Mouse (Mus musculus) midbrain, postnatal 0 days (tissue): ENCODE measurements at regions not wholly inside any gene's neighbourhood (a gene's known extent, or its start where the extent isn't known, plus 50 kb on each side); places are given as distances from the start of the nearest gene placed in this dataset.

Source experiments
- ATAC-seq: fragments of 200-750 bp; cut with Nextera tagmentation; 2 replicates; pipeline ENCODE4 v1.8.0; 2017; ENCODE audit warnings: moderate number of reproducible peaks, mild to moderate bottlenecking, moderate TSS enrichment, moderate library complexity; ENCODE audit not compliant: low FRiP score
- DNase-seq: peaks from one replicate; pipeline ENCODE4 v3.0.0-alpha.2; 2015; ENCODE audit warnings: low spot score
- H3K27ac ChIP-seq: fragments of 300-500 bp; sonication (generic); 2 replicates; pipeline ENCODE4 v1.5.1; 2014; ENCODE audit warnings: low read depth, mild to moderate bottlenecking, low read length, mixed read lengths
- H3K27me3 ChIP-seq: fragments of 300-500 bp; sonication (generic); 2 replicates; pipeline ENCODE4 v1.6.1; 2014; ENCODE audit warnings: low read length, control low read depth, mixed read lengths; ENCODE audit not compliant: insufficient read depth
- H3K36me3 ChIP-seq: fragments of 300-500 bp; sonication (generic); 2 replicates; pipeline ENCODE4 v1.6.1; 2014; ENCODE audit warnings: low read length, control low read depth, mixed read lengths; ENCODE audit not compliant: insufficient read depth
- H3K4me1 ChIP-seq: fragments of 300-500 bp; sonication (generic); 2 replicates; pipeline ENCODE4 v1.6.1; 2014; ENCODE audit warnings: mild to moderate bottlenecking, control low read depth, antibody characterized with exemption, low read length, mixed read lengths; ENCODE audit not compliant: insufficient read depth
- H3K4me2 ChIP-seq: fragments of 300-500 bp; sonication (generic); 2 replicates; pipeline ENCODE4 v1.6.1; 2014; ENCODE audit warnings: low read depth, mild to moderate bottlenecking, low read length, mixed read lengths; ENCODE audit not compliant: poor library complexity, severe bottlenecking
- H3K4me3 ChIP-seq: fragments of 300-500 bp; sonication (generic); 2 replicates; pipeline ENCODE4 v1.5.1; 2014; ENCODE audit warnings: low read depth, mild to moderate bottlenecking, low read length, moderate library complexity
- H3K9ac ChIP-seq: fragments of 300-500 bp; sonication (generic); replicated peaks from 2 replicates; pipeline ENCODE4 v1.6.1; 2014; ENCODE audit warnings: mild to moderate bottlenecking, low read length, moderate library complexity, mixed read lengths; ENCODE audit not compliant: poor library complexity, severe bottlenecking
- H3K9me3 ChIP-seq: fragments of 300-500 bp; sonication (generic); 2 replicates; pipeline ENCODE4 v1.6.1; 2016; ENCODE audit warnings: low read length, control low read depth
- CTCF ChIP-seq: IDR thresholded peaks from 2 replicates; pipeline ENCODE4 v1.5.1; 2016; ENCODE audit warnings: antibody characterized with exemption, mild to moderate bottlenecking
- WGBS: fragments of 180-500 bp; shearing (Covaris S2); extraction: QIAGEN DNeasy Blood & Tissue Kit; methylation state at CpG from one replicate; pipeline ENCODE4 v1.1.7; 2014; 5-methylcytosine and 5-hydroxymethylcytosine counted together

DNA sequence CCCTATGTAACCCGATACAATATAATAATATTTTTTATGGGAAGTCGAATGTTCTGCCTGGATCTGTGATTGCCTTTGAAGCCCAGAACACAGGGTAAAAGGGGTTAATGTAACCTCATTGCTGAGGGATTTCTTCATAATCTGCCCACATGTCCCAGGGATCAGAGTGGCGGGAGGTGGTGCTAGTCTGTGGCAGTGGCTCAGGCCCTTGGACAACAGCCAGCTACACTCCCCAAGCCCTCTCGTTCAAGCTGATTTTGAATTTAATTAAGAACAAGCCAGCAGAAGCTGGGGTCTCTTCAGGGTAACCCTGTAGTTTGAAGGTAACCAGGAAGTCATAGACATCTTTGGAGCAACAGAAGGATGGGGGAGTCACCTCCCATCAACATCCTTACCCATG, 171.5 kb downstream of the Sox9 start:
- H3K9ac ChIP-seq: no peak overlapping the region
- no peaks in the 10 kb centered on the region for H3K4me1 ChIP-seq
- no peak overlapping the region for H3K4me2 ChIP-seq
- DNase-seq (peak; percentile 42), ATAC-seq (no peak)
- WGBS: 45% methylated on average over 4 of the region's 4 CpGs
- H3K9me3 ChIP-seq: no peaks in the 10 kb centered on the region
- H3K27ac ChIP-seq: no peak overlapping the region
- no peaks in the 10 kb centered on the region for H3K36me3 ChIP-seq
- H3K4me3 ChIP-seq: no peak overlapping the region
- no peak for TF ChIP-seq CTCF
- H3K27me3 ChIP-seq: no peaks in the 10 kb centered on the region

DNA sequence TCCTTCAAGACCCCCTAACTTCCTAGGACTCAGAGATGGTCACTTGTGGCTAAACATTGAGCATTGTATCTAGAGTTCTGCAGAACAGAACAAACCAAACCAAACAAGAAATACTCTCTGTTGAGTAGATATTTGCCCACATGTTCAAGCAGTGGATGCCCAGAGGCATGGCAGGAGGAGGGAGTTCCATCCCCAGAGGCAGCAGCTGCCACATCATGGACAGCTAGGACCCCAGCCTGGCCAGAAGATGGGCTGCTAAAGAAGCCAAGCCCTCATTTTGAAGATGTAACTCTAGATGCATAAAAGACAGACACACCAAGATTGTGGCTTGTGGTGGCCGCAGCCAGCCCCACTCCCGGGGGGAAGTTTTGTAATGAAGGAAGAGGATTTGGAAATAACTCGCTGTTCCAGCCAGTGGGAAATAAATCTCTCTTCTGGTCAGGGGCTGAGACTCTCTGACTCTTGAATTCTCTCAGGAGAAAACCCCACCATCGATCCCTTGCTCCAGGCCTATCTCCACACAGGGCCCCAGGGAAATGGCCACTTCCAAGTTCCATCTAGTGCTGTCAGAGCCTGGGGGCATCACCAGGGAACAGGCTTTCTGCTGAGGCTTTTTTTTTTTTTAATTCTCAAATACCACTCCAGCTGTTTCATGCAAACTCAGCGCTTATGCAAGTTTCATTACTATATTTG, 174.9 kb downstream of the Sox9 start:
- WGBS: 47% methylated on average over 5 of the region's 5 CpGs
- DNase-seq: no peak

DNA sequence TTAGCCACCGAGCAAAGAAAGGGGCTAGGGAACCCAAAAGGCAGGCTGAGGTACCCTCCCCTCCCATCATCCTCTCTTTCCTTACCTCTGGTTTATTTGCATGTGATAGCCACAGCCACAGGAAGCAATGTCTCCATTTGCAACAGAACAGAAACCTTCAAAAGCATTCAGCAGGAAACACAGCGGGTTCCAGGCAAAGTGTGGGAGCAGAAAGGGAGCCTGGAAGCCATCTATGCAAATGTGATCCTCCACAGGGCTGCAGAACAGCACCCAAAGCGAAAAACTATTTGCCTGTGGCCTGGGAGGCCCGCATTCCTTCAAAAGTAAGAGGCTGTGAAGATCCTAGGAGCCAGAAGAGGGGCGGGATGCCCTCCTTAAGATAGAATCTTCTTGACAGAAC, 177.6 kb downstream of the Sox9 start:
- no peak overlapping the region for H3K4me2 ChIP-seq
- no peak for TF ChIP-seq CTCF
- H3K4me1 ChIP-seq: no peaks in the 10 kb centered on the region
- no peak overlapping the region for H3K4me3 ChIP-seq
- H3K9me3 ChIP-seq: no peaks in the 10 kb centered on the region
- DNase-seq: no peak
- no peaks in the 10 kb centered on the region for H3K36me3 ChIP-seq
- no peak for ATAC-seq
- no peak overlapping the region for H3K9ac ChIP-seq
- H3K27ac ChIP-seq: 0 out of 2 replicates have a peak overlapping the region, but pooled peaks have one; percentile 18
- WGBS: 9% methylated on average over 5 of the region's 5 CpGs
- no peaks in the 10 kb centered on the region for H3K27me3 ChIP-seq

More for the DNA sequence above, 174.9 kb downstream of the Sox9 start:
- Histone ChIP-seq H3K9me3 (no peaks in the 10 kb centered on the region), H3K27ac (no peak overlapping the region), H3K4me2 (no peak overlapping the region), H3K4me1 (no peaks in the 10 kb centered on the region), H3K27me3 (no peaks in the 10 kb centered on the region), H3K36me3 (no peaks in the 10 kb centered on the region), H3K9ac (no peak overlapping the region), H3K4me3 (no peak overlapping the region)
- ATAC-seq: no peak
- TF ChIP-seq CTCF: no peak

DNA sequence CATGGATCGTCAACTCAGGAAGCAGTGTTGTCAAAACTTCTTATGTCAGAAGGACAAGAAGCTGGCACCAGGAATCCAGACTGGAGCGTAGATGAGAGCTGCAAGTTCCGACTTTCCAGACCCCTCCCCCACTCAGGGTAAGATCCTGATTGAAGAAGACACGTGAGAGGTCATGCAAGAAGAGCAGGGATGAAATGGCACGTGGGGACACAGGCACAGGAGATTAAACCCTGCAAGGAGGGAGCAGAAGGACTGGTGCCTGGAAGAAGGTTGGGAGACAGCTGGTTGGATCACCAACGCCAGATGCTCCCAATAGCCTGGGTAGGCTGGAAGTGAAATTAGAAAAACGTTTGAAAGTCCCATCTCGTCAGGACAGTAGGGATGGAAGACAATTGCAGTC, 191.3 kb downstream of the Sox9 start:
- H3K9ac ChIP-seq: no peak overlapping the region
- DNase-seq (peak; percentile 63), ATAC-seq (no peak)
- no peak overlapping the region for H3K4me2 ChIP-seq
- H3K27ac ChIP-seq: no peak overlapping the region
- no peaks in the 10 kb centered on the region for H3K9me3 ChIP-seq
- no peaks in the 10 kb centered on the region for H3K36me3 ChIP-seq
- no peak overlapping the region for H3K4me3 ChIP-seq
- no peak for TF ChIP-seq CTCF
- H3K27me3 ChIP-seq: no peaks in the 10 kb centered on the region
- WGBS: 57% methylated on average over 8 of the region's 8 CpGs
- no peaks in the 10 kb centered on the region for H3K4me1 ChIP-seq

DNA sequence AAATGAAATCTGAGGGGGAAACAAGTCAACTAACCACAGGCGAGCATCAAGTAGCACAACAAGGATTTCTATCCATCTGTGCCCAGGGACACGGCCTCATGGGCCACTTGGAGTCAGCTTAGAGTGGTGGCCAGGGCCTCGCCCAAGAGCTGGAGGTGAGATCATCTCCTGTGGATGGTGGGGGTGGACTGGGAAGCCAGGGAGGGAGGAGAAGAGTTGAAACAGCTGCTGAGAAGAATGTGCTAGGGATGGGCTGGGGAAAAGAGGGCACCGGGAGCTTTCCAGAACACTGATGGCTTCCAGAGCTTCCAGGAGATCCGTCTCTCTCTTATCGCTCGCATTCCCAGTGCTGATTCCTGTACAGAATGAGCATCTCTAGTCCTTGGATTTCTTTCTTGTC, 192.9 kb downstream of the Sox9 start:
- no peak for DNase-seq
- no peak overlapping the region for H3K4me3 ChIP-seq
- H3K27me3 ChIP-seq: no peaks in the 10 kb centered on the region
- ATAC-seq: no peak
- H3K4me1 ChIP-seq: 0 out of 2 replicates have a peak, but pooled peaks cover 3% of the 10 kb centered on the region
- TF ChIP-seq CTCF: no peak
- no peak overlapping the region for H3K4me2 ChIP-seq
- 96% methylated on average over 7 of the region's 7 CpGs for WGBS
- H3K36me3 ChIP-seq: no peaks in the 10 kb centered on the region
- H3K27ac ChIP-seq: no peak overlapping the region
- no peak overlapping the region for H3K9ac ChIP-seq
- H3K9me3 ChIP-seq: no peaks in the 10 kb centered on the region

DNA sequence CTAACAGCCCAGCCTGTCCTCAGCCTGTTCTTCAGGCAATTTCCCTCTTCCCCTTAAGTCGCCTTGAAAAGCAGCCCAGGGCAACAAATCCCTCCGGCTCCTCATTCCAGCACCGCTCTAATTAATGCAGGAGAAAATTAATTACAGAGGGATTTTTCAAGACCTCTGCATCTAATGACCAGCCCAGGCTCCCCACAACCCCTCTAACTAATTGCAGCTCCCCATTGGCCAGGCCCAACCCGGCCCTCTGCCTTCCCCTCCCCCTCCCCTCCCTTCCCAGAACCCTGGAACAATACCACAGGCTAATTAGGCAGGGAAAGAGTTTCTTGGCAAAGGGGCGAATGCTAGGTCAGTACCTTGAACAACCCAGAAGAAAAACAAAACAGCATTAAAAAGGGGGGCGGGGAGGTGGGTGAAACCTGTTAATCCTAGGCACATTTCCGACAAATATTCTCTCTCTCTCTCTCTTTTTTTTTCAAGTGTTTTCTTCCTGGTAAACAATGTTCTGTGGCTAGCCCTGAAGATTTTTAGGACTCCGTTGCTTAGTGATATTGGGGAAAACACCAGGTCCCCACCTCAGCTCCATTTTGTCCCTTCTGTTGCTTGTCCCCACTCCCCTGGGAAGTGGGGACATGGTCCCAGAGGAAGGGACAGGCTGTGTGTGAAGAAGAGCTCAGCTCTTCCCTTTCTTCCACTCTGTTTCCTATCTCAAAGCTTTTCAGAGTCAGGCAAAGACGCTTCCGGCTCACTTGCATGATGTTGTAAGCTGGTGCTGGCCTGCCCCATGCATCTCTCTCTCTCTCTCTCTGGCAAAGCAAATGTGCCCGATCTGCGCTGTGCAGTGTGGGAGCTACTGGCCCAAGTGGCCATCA, 195.1 kb downstream of the Sox9 start:
- Histone ChIP-seq H3K4me3 (no peak overlapping the region), H3K36me3 (no peaks in the 10 kb centered on the region), H3K4me1 (0 out of 2 replicates have a peak, but pooled peaks cover 3% of the 10 kb centered on the region), H3K9me3 (no peaks in the 10 kb centered on the region), H3K9ac (0 out of 2 replicates have a peak overlapping the region, but pooled peaks have one; percentile 9), H3K4me2 (no peak overlapping the region), H3K27me3 (no peaks in the 10 kb centered on the region), H3K27ac (peak overlapping the region; percentile 32; the same call in 1 of the 2 replicates)
- DNase-seq (peak; percentile 65), ATAC-seq (peak; percentile 56)
- WGBS: 14% methylated on average over 12 of the region's 12 CpGs
- no peak for TF ChIP-seq CTCF
